Mouse (Mus musculus): ENCODE results near the gene Coro1b.

The Coro1b gene

GRCm38 (mm10) chr19:4143759-4144268 is 4.6 kb upstream of the Coro1b start, which contains the start of gene Cabp4:
Cabp4 (minus strand) TSS chr19:4144033.
- no peak for DNase-seq (ENCODE audit: low spot score)

DNA sequence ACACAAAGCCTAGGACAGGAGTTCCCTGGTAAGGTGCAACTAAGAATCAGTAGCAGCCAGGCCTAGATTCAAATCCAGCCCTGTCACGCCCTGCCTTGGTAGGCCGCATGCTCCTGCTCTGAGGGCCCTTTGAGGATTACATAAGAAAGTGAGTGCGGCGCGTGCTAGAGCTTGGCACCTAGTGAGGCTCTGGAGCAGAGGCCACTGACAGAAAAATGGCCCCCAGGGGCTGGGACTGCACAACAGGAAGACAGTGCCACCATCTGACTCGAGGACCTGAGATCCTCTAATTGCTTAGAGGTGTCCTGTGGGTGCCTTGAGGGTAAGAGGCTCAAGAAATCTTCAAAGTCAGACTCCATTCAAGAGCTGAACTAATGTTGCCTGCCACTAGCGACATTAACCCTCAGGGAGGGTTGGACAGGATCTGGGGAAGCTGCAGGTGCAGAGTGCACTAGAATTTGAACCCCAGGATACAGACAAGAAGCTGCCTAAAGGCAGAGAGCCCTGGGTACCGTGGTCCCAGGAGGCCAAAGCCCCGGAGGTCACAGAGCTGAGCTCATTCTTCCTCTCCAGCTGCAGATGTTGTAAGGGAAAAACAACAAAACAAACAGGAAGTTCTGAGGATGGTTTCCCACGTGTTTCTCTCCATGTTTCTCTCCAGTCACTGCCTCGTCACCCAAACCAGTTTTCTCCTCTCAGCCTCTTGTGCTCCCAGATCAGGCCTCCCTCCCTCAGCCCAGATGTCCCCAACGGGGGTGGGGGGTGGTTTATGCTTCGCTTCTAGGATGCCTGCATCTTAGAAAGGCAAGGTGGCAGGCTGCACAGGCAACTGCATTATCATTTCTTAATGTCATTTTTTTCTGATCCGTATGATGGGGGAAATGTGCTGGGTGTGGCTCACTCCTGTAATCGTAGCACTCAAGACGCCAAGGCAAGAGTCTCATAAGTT is 3.6 kb upstream of the Coro1b start:
- peak; percentile 81 for DNase-seq (ENCODE audit: low spot score)

- DNase-seq (ENCODE audit: low spot score), result no peak
These were observed 2.5 kb upstream of the Coro1b start for GRCm38 (mm10) chr19:4145936-4146335.

DNA sequence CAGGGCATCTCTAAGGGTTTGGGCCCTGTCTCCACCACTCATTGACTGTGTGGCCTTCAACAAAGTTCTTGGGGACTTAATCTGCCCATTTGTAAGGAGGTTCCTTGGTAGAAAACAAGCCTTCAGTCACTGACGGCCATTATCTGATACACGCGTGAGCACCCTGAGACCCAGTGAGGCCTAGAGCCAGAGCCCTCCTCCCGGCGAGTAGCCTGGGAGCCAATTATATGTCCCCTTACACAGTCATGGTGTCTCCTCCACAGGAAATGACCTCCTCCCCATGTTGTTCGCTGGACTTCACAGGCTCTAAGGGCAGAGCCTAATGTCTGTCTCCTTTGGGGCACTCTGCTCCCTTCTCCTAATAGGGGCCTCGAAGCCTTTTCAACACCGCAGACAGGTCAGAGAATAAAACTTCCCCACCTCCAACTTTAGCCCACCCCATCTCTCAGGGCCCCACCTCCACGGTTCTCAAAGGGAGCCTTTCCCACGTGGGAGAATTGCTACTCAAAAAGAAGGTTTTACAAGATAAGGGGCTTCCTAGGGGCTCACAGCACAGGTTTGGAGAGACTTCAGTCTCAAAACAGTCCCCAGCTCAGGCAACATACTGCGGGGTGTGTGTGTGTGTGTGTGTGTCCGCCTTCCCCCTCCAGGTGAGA is 1.9 kb upstream of the Coro1b start:
- DNase-seq (ENCODE audit: low spot score), result no peak

GRCm38 (mm10) chr19:4147022-4147405 is 1.4 kb upstream of the Coro1b start:
- peak; percentile 90 for DNase-seq (ENCODE audit: low spot score)

GRCm38 (mm10) chr19:4147782-4148490 is 483 bp upstream of the Coro1b start:
- peak; percentile 42 for DNase-seq (ENCODE audit: low spot score)

DNA sequence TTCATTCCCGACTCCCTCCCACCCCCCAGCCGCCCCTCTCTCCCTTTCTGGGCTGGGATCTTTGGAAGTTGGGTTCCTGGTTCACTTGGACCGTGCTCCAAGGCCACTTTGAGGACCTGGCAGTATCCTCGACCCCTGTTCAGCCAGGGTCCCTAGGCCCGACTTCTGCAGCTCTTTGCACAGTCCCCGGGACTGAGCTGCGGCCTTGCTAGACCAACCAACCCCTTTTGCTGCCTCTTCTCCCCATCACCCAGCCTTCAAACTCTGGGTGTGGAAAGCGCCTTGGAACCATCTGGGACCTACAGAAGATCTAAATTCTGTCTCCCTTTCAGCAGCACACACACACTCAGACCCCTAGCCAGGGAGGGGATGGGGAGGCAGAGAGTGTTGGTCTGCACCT is 400 bp downstream of the Coro1b start:
- DNase-seq (ENCODE audit: low spot score), result no peak

DNA sequence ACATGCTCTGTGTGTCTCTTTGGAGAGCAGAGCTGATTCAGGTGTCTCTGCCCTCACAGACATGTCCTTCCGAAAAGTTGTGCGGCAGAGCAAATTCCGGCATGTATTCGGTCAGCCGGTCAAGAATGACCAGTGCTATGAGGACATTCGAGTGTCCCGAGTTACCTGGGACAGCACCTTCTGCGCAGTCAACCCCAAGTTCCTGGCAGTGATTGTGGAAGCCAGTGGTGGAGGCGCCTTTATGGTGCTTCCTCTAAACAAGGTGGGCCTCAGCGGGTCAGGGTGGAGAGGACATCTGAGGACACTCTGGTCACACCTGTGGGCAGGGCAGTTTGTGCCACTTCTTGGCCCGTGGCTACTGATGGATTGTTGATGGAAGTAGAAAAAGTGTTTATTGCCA is 864 bp downstream of the Coro1b start:
- no peak for DNase-seq (ENCODE audit: low spot score)

- no peak for DNase-seq (ENCODE audit: low spot score)
These were observed 1.5 kb downstream of the Coro1b start for GRCm38 (mm10) chr19:4149764-4150461.

GRCm38 (mm10) chr19:4150567-4151487 is 2.4 kb downstream of the Coro1b start:
- DNase-seq (ENCODE audit: low spot score), result no peak

DNA sequence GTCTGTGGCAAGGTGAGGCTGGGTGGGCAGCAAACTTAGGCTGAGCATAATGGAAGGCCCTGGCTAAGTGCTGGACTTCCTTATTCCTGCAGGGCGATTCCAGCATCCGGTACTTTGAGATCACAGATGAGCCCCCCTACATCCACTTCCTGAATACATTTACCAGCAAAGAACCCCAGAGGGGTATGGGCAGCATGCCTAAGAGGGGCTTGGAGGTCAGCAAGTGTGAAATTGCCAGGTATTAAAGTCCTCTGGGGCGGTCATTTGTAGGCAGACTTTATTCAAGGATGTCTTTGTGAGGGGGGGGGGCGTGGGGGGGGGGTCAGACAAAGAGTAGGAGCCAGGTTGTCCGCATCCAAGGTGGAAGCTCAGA is 3.1 kb downstream of the Coro1b start:
- no peak for DNase-seq (ENCODE audit: low spot score)

DNA sequence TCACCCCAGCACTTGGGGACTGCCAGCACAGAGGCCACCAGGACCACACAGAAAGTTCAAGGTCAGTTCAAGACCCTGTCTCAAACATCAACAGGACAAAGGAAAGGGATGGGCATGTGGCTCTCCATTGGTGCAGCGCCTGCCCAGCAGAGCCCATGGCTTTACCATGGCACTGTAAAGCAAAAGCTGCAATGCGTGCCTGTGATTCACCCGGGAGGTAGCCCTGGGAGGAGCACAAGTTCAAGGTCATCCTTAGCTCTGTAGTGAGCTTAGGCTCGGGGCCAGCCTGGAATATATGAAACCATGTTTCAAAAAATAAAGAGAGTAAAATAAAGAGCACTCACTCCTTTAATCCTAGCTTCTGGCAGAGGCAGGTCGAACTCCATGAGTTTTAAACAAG is 3.5 kb downstream of the Coro1b start:
- no peak for DNase-seq (ENCODE audit: low spot score)

GRCm38 (mm10) chr19:4152445-4153231 is 4.2 kb downstream of the Coro1b start:
- no peak for DNase-seq (ENCODE audit: low spot score)

DNA sequence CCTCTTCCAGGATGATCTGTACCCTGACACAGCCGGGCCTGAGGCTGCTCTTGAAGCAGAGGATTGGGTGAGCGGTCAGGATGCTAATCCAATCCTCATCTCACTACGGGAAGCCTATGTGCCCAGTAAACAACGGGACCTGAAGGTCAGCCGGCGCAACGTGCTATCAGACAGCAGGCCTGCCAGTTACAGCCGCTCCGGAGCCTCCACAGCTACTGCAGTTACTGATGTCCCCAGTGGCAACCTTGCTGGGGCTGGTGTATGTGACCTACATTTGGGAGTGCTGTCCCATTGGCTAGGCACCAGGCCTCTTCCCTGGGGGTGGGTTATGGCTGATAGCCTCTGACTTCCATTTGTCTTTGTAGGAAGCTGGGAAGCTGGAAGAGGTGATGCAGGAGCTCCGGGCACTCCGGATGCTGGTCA is 4.8 kb downstream of the Coro1b start, which contains the start of gene Ptprcap:
Gene Ptprcap (plus strand): TSS at position 373 of the 423 bp plus-strand sequence.
- DNase-seq (ENCODE audit: low spot score), result no peak

DNA sequence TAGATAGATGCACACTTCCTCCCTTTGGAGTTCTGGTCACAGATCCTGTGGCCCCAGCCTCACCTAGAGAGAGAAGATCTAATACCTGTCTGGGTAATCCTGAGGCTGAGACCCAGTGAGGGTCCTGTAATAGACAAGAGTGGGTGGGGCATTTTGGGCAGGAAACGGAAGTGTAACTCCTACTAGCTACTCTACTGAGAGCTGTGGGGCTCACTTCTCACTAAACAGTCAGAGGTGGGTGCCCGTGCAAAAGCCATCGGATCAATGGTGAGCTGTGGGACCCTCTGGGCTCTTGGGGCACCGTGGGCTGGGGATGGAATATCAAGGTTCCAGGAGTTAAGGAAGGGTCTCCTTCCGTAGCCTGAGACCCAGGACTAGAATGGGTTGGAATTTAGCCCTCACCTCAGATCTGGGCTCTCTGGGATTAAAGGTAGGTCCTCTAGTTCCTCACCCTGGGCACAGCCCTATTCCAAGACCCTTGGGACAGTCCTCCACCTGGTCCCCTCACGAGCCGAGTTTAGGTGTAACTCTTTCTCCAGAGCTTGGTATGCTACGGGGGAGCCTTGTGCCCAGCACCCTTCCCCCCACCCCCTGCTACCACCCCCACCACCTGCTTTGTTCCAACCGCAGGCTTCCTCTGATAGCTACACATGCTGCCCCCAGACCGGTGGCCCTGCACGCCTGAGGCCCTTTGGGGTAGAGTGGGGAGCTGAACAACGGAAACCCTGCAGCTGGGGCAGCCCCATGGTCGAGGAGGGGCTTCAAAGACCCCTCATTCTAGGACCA is 6.2 kb downstream of the Coro1b start:
- DNase-seq (ENCODE audit: low spot score), result no peak

GRCm38 (mm10) chr19:4155223-4156072 is 7.0 kb downstream of the Coro1b start:
- DNase-seq (ENCODE audit: low spot score), result peak; percentile 57

- DNase-seq (ENCODE audit: low spot score), result no peak
These were observed 7.7 kb downstream of the Coro1b start for GRCm38 (mm10) chr19:4156073-4156579.

- no peak for DNase-seq (ENCODE audit: low spot score)
These were observed 8.4 kb downstream of the Coro1b start for GRCm38 (mm10) chr19:4156771-4157170.
